Mouse (Mus musculus) E14TG2a.4 (cell line): ENCODE results near the gene Cldn17.

Experiments
- H3K27me3 ChIP-seq: 2 replicates; pipeline ENCODE4 v1.6.1; 2014; ENCODE audit warnings: low read length, control low read depth; ENCODE audit not compliant: insufficient read depth
- H3K36me3 ChIP-seq: 2 replicates; pipeline ENCODE4 v1.6.1; 2014; ENCODE audit warnings: low read length, control low read depth; ENCODE audit not compliant: insufficient read depth
- H3K4me1 ChIP-seq: replicated peaks from 2 replicates; pipeline ENCODE4 v1.6.1; 2014; ENCODE audit warnings: low read depth, low read length, control low read depth
- H3K4me3 ChIP-seq: replicated peaks from 2 replicates; pipeline ENCODE4 v1.5.1; 2014; ENCODE audit warnings: mild to moderate bottlenecking, low read length
- H3K9me3 ChIP-seq: 2 replicates; pipeline ENCODE4 v1.6.1; 2014; ENCODE audit warnings: low read length, control low read depth
- CTCF ChIP-seq: conservative IDR thresholded peaks from 2 replicates; pipeline ENCODE4 v1.5.1; 2014; ENCODE audit warnings: low read length
- NANOG ChIP-seq: IDR thresholded peaks from 2 replicates; pipeline ENCODE4 v1.6.1; 2014; ENCODE audit warnings: borderline replicate concordance, low read length, mixed read lengths
- POU5F1 ChIP-seq: IDR thresholded peaks from 2 replicates; pipeline ENCODE4 v1.6.1; 2014; ENCODE audit warnings: low read length, borderline replicate concordance

The Cldn17 gene

DNA sequence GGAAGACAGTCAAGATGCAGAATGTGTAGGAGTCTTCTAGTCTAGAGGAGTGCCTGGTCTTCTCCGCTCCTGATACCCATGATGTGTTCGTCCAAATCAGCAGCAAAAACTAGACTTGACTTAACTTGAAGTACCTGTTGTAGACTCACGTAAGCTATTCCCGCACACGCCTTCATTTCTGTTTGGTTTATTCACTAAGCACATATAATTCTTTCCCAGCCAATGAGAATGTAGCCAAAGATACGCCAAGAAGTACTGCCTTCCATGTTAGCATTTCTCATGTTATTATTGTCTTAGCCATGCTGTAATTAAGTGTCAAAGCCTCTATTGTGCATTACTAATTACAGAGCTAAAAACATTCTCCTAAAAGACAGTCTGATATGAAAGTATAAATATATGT is at the start of gene Cldn17:
Cldn17 (minus strand) TSS at position 101 of the 400 bp plus-strand sequence.
- Histone ChIP-seq H3K36me3 (no peaks in the 10 kb centered on the region), H3K4me3 (no peak within 1 kb of the TSS), H3K4me1 (no peaks in the 10 kb centered on the region), H3K9me3 (no peaks in the 10 kb centered on the region), H3K27me3 (no peaks in the 10 kb centered on the region)
- TF ChIP-seq NANOG (no peak), CTCF (no peak), POU5F1 (no peak)

DNA sequence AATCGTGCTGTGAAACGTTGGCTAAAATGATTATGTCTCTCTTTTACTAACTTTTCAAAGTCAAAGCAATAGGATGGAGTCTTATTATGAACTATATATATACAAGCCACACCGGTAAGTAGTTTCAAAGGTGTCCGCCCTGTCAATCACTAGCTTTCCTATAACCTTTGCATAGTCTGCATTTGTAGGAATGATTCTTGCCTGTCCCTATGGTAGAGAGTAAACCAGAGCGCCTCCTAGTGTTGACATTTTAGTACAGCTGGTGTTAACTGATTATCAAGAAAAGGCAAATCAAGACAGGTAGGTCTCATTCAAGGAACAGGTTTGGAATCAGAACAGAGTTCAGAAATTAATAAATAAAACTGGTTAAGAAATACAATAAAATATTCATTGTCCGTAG is 35.7 kb upstream of the Cldn17 start:
- Histone ChIP-seq H3K36me3 (no peaks in the 10 kb centered on the region), H3K4me3 (no peak overlapping the region), H3K4me1 (no peaks in the 10 kb centered on the region), H3K27me3 (no peaks in the 10 kb centered on the region), H3K9me3 (no peaks in the 10 kb centered on the region)
- TF ChIP-seq NANOG, result no peak
- TF ChIP-seq CTCF, result peak; percentile 63
- no peak for TF ChIP-seq POU5F1

DNA sequence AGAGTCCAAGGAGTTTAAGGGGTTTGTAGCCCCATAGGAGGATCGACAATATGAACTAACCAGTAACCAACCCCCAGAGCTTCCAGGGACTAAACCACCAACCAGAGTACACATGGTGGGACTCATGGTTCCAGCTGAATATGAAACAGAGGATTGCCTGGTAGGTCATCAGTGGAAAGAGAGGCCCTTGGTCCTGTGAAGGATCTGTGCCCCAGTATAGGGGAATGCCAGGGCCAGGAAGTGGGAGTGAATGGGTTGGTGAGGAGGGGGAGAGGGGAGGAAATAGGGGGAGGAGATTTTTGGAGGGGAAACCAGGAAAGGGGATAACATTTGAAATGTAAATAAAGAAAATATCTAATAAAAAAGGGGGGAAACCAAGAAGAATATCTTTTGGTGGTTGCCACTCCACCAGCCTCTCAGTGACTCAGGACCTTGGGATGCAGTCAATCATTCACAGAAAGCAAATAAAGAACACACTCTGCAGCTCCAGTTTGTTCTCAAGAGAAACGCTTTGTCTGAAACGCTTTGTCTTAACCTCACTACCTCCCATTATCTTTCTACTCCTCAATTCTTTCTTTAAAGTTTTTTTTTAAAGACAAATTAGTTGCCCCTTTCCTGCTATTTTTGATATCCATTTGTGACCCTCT is 33.2 kb upstream of the Cldn17 start:
- no peaks in the 10 kb centered on the region for H3K36me3 ChIP-seq
- peaks cover 2% of the 10 kb centered on the region for H3K9me3 ChIP-seq
- no peaks in the 10 kb centered on the region for H3K4me1 ChIP-seq
- TF ChIP-seq POU5F1, result no peak
- no peak for TF ChIP-seq NANOG
- no peak for TF ChIP-seq CTCF
- H3K4me3 ChIP-seq, result no peak overlapping the region
- no peaks in the 10 kb centered on the region for H3K27me3 ChIP-seq

DNA sequence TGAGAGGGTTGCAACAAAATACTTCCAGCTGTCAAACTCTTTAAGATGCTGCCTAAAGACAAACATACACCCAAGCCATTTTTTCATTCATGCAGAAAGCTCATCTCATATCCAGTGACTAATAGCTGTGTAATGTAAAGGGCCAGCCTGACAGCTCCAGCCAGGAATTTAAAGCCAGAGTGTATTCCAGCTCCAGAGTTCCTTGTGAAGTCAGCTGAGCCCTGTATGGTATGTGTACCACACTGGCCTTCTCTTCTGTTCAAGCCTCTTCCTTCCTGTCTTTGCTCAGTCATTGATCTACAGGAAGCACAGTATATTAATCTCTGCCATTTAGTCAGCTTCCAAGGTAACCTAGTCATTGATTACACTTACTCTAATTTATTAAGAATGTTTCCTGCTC is 4.6 kb upstream of the Cldn17 start:
- Histone ChIP-seq H3K9me3 (no peaks in the 10 kb centered on the region), H3K36me3 (no peaks in the 10 kb centered on the region), H3K27me3 (no peaks in the 10 kb centered on the region), H3K4me1 (no peaks in the 10 kb centered on the region), H3K4me3 (no peak overlapping the region)
- TF ChIP-seq CTCF (no peak), NANOG (no peak), POU5F1 (no peak)

DNA sequence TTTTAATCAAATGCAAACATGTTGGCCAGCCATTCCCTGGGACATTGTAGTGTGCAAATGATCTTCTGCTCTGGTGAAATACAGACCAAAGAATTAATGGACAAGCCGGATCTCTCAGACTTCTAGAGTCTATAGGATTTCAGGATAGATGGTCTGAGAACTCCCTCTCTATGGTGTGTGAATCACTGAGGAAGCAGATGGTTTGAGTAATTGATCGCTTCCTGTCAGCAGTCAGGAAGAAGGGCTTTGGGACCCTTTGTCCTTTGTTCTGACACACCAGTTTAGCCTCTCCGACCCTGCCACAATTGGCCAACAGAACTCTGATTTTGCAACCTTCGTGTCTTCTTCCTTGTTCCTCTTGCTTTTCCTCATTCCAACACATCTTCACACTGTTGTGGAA is 1.4 kb upstream of the Cldn17 start:
- Histone ChIP-seq H3K36me3 (no peaks in the 10 kb centered on the region), H3K9me3 (no peaks in the 10 kb centered on the region), H3K27me3 (no peaks in the 10 kb centered on the region), H3K4me3 (no peak overlapping the region), H3K4me1 (no peaks in the 10 kb centered on the region)
- TF ChIP-seq CTCF (no peak), POU5F1 (no peak)

DNA sequence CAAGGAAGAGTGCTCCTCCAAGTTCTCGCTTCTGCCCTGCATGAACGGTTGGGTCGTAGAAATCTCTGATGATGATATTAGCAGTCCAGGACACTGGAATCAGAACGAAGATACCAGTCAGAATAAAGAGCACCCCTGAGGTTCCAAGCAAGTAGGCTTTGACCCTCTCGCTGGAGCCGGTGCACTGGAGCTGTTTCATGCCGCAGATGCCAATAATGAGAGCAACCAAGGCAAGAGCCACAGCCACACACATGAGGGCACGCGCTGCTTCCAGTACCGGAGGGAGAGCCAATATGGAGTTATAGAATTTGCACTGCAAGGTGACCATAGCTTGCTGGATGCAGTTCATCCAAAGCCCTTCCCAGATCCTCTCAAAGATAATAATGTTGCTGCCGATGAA is 440 bp downstream of the Cldn17 start:
- Histone ChIP-seq H3K4me3 (no peak overlapping the region), H3K27me3 (no peaks in the 10 kb centered on the region), H3K4me1 (no peaks in the 10 kb centered on the region), H3K36me3 (no peaks in the 10 kb centered on the region), H3K9me3 (no peaks in the 10 kb centered on the region)
- no peak for TF ChIP-seq POU5F1
- TF ChIP-seq CTCF, result no peak

DNA sequence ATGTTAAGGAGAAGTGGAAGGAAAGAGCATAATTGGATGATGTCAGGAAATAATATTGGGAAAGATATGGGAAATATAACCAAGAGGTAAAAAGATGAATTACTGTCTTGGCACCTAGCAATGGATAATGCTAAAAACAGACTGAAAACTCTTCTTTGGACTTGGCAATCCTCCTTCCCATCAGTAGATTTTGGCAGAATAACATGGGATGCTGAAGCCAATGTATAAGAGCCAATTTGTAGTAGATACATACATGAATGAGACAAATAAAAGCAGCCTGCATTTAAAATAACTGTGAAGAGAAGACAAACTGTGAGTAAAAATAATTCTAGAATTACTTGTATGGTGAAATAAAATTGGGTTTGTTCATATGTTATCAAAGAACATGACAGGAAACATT is 18.7 kb downstream of the Cldn17 start:
- TF ChIP-seq POU5F1, result no peak
- TF ChIP-seq CTCF, result no peak
- H3K9me3 ChIP-seq, result no peaks in the 10 kb centered on the region
- H3K27me3 ChIP-seq, result no peaks in the 10 kb centered on the region
- no peak overlapping the region for H3K4me3 ChIP-seq
- H3K36me3 ChIP-seq, result no peaks in the 10 kb centered on the region
- H3K4me1 ChIP-seq, result no peaks in the 10 kb centered on the region

DNA sequence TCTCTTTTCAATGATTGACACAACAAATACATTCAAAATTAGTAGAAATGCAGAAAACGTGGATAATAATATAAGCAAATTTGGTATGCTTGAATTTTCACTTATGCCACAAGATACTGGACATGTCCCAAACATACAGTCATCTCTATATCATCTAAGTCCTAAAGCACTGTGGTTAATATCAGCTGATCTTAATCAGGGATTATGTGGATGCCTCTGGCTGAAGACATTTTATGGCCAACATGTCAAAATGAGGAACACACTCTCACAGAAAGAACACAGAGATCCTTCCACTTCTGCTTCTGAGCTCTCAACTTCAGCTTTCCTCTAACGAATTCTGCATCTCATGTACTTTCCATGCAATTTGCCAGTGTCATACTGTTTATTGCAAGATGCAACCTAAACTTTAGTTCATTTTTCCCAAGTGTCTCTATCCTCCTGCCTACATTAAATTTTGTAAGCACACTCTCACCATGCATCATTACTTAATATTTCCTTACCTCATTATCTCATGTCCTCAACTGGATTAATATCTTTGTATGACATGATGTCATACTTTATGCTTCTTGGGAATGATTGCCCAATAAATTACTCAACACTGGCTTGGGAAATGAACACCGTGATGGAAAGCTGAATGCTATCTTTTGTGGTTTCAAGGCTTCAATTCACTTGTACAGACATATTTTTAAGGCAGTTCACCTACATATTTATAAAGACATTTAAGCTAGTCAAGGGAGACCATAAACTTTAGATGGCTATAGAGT is 26.6 kb downstream of the Cldn17 start:
- no peak for TF ChIP-seq CTCF
- no peak for TF ChIP-seq POU5F1
- no peak for TF ChIP-seq NANOG

DNA sequence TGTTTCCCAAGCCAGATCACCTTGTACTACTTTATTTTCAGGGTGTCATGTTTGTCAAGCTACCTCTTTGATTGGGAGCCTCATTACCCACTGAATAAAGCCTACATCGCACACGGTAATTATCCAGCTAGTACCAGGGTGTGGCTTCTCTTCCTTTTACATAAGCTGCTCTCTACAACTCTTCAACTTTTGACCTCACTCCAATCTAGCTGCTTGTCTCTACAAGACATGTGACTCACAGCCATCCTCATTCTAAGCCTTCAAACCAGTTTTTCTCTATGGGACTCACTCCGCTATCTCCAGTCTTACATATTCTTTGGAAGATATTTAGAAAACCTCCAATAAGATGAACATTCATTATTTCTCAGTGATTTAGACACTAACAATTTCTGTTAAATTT is 43.5 kb downstream of the Cldn17 start:
- H3K4me1 ChIP-seq, result no peaks in the 10 kb centered on the region
- no peak for TF ChIP-seq POU5F1
- TF ChIP-seq NANOG, result no peak
- TF ChIP-seq CTCF, result no peak

More for the DNA sequence above, 26.6 kb downstream of the Cldn17 start:
- H3K4me1 ChIP-seq, result no peaks in the 10 kb centered on the region
- H3K36me3 ChIP-seq, result no peaks in the 10 kb centered on the region
- H3K27me3 ChIP-seq, result no peaks in the 10 kb centered on the region
- H3K9me3 ChIP-seq, result no peaks in the 10 kb centered on the region
- H3K4me3 ChIP-seq, result no peak overlapping the region

More for the DNA sequence above, 43.5 kb downstream of the Cldn17 start:
- Histone ChIP-seq H3K4me3 (no peak overlapping the region), H3K27me3 (no peaks in the 10 kb centered on the region), H3K36me3 (no peaks in the 10 kb centered on the region), H3K9me3 (no peaks in the 10 kb centered on the region)
